Mouse (Mus musculus) natural killer cell, adult 2 months (primary cell): ENCODE data around the gene Lyl1.
A peak's percentile ranks its signal among the peaks of the same experiment; 100 is the strongest.

Experiments
- DNase-seq, 2 experiments: peaks; one replicate each; pipeline ENCODE4 v3.0.0; 2022; ENCODE audit warnings: low spot score in 2 of 2

Lyl1 gene

GRCm38 (mm10) chr8:84700941-84701911, at the start of gene Lyl1:
Gene Lyl1 (plus strand): TSS chr8:84701457.
- peak in 1 of 2 experiments; percentile 83 for DNase-seq

- no peak for DNase-seq
Measured at GRCm38 (mm10) chr8:84653092-84653631, 48.1 kb upstream of the Lyl1 start.

GRCm38 (mm10) chr8:84654597-84654996, 46.7 kb upstream of the Lyl1 start:
- DNase-seq = peak; percentile 27 to 36

GRCm38 (mm10) chr8:84655336-84656190, 45.7 kb upstream of the Lyl1 start:
- DNase-seq = no peak

- DNase-seq = no peak
Measured at GRCm38 (mm10) chr8:84656191-84656525, 45.1 kb upstream of the Lyl1 start.

- peak; percentile 85 to 87 for DNase-seq
Measured at GRCm38 (mm10) chr8:84656641-84657126, 44.6 kb upstream of the Lyl1 start.

GRCm38 (mm10) chr8:84657203-84657602, 44.1 kb upstream of the Lyl1 start:
- no peak for DNase-seq

- DNase-seq = no peak
Measured at GRCm38 (mm10) chr8:84657680-84658079, 43.6 kb upstream of the Lyl1 start.

- no peak for DNase-seq
Measured at GRCm38 (mm10) chr8:84658951-84659350, 42.3 kb upstream of the Lyl1 start.

- peak; percentile 83 to 87 for DNase-seq
Measured at GRCm38 (mm10) chr8:84659936-84660818, 41.1 kb upstream of the Lyl1 start.

GRCm38 (mm10) chr8:84660819-84661457, 40.3 kb upstream of the Lyl1 start:
- DNase-seq = peak; percentile 29 to 38

- DNase-seq = peak; percentile 92 to 95
Measured at GRCm38 (mm10) chr8:84661458-84661871, 39.8 kb upstream of the Lyl1 start.

- DNase-seq = peak in 1 of 2 experiments; percentile 58
Measured at GRCm38 (mm10) chr8:84661961-84662571, 39.2 kb upstream of the Lyl1 start.

- DNase-seq = peak; percentile 93 to 96
Measured at GRCm38 (mm10) chr8:84662581-84663065, 38.6 kb upstream of the Lyl1 start, which contains the start of gene Ier2. Gene Ier2 (minus strand): TSS chr8:84662852.

- peak; percentile 94 to 95 for DNase-seq
Measured at GRCm38 (mm10) chr8:84663483-84664327, 37.6 kb upstream of the Lyl1 start.

GRCm38 (mm10) chr8:84664566-84665384, 36.5 kb upstream of the Lyl1 start:
- peak; percentile 68 to 76 for DNase-seq

GRCm38 (mm10) chr8:84665385-84665893, 35.8 kb upstream of the Lyl1 start:
- DNase-seq = no peak

- no peak for DNase-seq
Measured at GRCm38 (mm10) chr8:84668081-84668480, 33.2 kb upstream of the Lyl1 start.
